Mouse (Mus musculus): ENCODE results near the gene Tmem266.

GRCm38 (mm10) chr9:55410430-55410829 lies 83.7 kb downstream of the Tmem266 start:
- TF ChIP-seq POLR2A (IDR thresholded peaks at IDR 0.05; ENCODE audit: extremely low read depth, insufficient read depth, low read length) (no peak), CTCF (IDR thresholded peaks at IDR 0.05; ENCODE audit: extremely low read depth, insufficient read depth, low read length) (no peak)

Measured in cortical plate, adult 2 months (tissue).